Comparison of ENCODE assay signal across 18 mouse cellular contexts in genomic region chr15:25229807-25230206, GRCm38 (mm10).
"Had no signal": no experiment of that assay in that cellular context is flagged by ENCODE, and none has a peak within 500 bp of the region (broad histone marks: within the 10 kb centered on the region; RNA-seq: fewer than 3 reads in every experiment).

No protein-coding gene starts in this region.

- DNase-seq: kidney, adult 18-20 months; kidney, postnatal 25 days; layer of hippocampus, postnatal 36 days; left cerebral cortex, postnatal 4 days; liver, postnatal 0 days; lung, embryonic 14.5 days; right cerebral cortex, postnatal 25 days; spleen, adult 18-20 months; thymus, postnatal 36 days had no signal

- H3K27me3 ChIP-seq: limb, embryonic 12.5 days; limb, embryonic 15.5 days; stomach, embryonic 15.5 days had no signal

- H3K4me1 ChIP-seq: stomach, embryonic 15.5 days had no signal

- H3K36me3 ChIP-seq: limb, embryonic 12.5 days; limb, embryonic 15.5 days; stomach, embryonic 15.5 days had no signal

- H3K9me3 ChIP-seq: limb, embryonic 12.5 days; limb, embryonic 15.5 days; stomach, embryonic 15.5 days had no signal

- ATAC-seq: liver, postnatal 0 days; lung, postnatal 0 days had no signal

- H3K4me2 ChIP-seq: limb, embryonic 12.5 days; limb, embryonic 15.5 days; liver, embryonic 11.5 days; lung, embryonic 14.5 days; stomach, embryonic 15.5 days had no signal

- H3K9ac ChIP-seq: limb, embryonic 12.5 days; limb, embryonic 15.5 days; liver, embryonic 14.5 days; liver, postnatal 0 days; lung, embryonic 14.5 days; stomach, embryonic 15.5 days had no signal

- H3K27ac ChIP-seq: kidney, postnatal 0 days; left cerebral cortex, adult 2 months; limb, embryonic 12.5 days; limb, embryonic 15.5 days; liver, embryonic 14.5 days; macrophage; stomach, embryonic 15.5 days had no signal

- H3K4me3 ChIP-seq: left cerebral cortex, adult 2 months; limb, embryonic 12.5 days; limb, embryonic 15.5 days; stomach, embryonic 15.5 days had no signal
